Mouse (Mus musculus): ENCODE results near the gene Sumo3. TPM values are rescaled to one million over a fixed set of nuclear protein-coding genes. Genes with fewer than 3 reads are reported as not detected.

Sumo3 gene
- 10 to 100 TPM; 44.5 to 47.4 TPM for total RNA-seq (2021)
- long read RNA-seq, experiment 1, transcript Sumo3-201 (4 exons, 2,630 nt), result major isoform, 84 of 93 reads
- long read RNA-seq, experiment 1, partial matches to known transcripts, result 1 of 93 reads
- long read RNA-seq, experiment 1, other reads (novel, unspliced or antisense), result 6 of 93 reads
- long read RNA-seq, experiment 2, transcript Sumo3-201 (4 exons, 2,630 nt), result major isoform, 64 of 67 reads
- long read RNA-seq, experiment 2, partial matches to known transcripts, result 1 of 67 reads
- long read RNA-seq, experiment 2, other reads (novel, unspliced or antisense), result 1 of 67 reads

- DNase-seq (ENCODE audit: low spot score), result peak; percentile 98
Measured at GRCm38 (mm10) chr10:77605908-77606826, at the start of gene Sumo3, which contains the start of gene Gm49325. Gene Sumo3 (plus strand): TSS chr10:77606097. Gene Gm49325 (plus strand): TSS chr10:77606197.

GRCm38 (mm10) chr10:77556631-77557030 lies 49.3 kb upstream of the Sumo3 start:
- DNase-seq (ENCODE audit: low spot score), result no peak

- DNase-seq (ENCODE audit: low spot score), result no peak
Measured at GRCm38 (mm10) chr10:77557641-77558040, 48.3 kb upstream of the Sumo3 start.

- no peak for DNase-seq (ENCODE audit: low spot score)
Measured at GRCm38 (mm10) chr10:77560090-77560489, 45.8 kb upstream of the Sumo3 start.

GRCm38 (mm10) chr10:77560830-77561229 lies 45.1 kb upstream of the Sumo3 start:
- no peak for DNase-seq (ENCODE audit: low spot score)

GRCm38 (mm10) chr10:77561508-77561907 lies 44.4 kb upstream of the Sumo3 start:
- no peak for DNase-seq (ENCODE audit: low spot score)

GRCm38 (mm10) chr10:77565005-77565404 lies 40.9 kb upstream of the Sumo3 start:
- no peak for DNase-seq (ENCODE audit: low spot score)

GRCm38 (mm10) chr10:77566651-77567050 lies 39.2 kb upstream of the Sumo3 start:
- peak; percentile 91 for DNase-seq (ENCODE audit: low spot score)

GRCm38 (mm10) chr10:77569481-77569880 lies 36.4 kb upstream of the Sumo3 start:
- DNase-seq (ENCODE audit: low spot score), result no peak

- no peak for DNase-seq (ENCODE audit: low spot score)
Measured at GRCm38 (mm10) chr10:77569973-77570658, 35.8 kb upstream of the Sumo3 start.

- DNase-seq (ENCODE audit: low spot score), result no peak
Measured at GRCm38 (mm10) chr10:77572225-77572624, 33.7 kb upstream of the Sumo3 start.

GRCm38 (mm10) chr10:77573162-77573561 lies 32.7 kb upstream of the Sumo3 start:
- DNase-seq (ENCODE audit: low spot score), result no peak

- DNase-seq (ENCODE audit: low spot score), result peak; percentile 32
Measured at GRCm38 (mm10) chr10:77580027-77580920, 25.6 kb upstream of the Sumo3 start.

GRCm38 (mm10) chr10:77581023-77581407 lies 24.9 kb upstream of the Sumo3 start:
- no peak for DNase-seq (ENCODE audit: low spot score)

GRCm38 (mm10) chr10:77581408-77582284 lies 24.3 kb upstream of the Sumo3 start, which contains the start of gene Pttg1ip:
Gene Pttg1ip (plus strand): TSS chr10:77581720.
- peak; percentile 95 for DNase-seq (ENCODE audit: low spot score)

- no peak for DNase-seq (ENCODE audit: low spot score)
Measured at GRCm38 (mm10) chr10:77582285-77582618, 23.6 kb upstream of the Sumo3 start.

- peak; percentile 32 for DNase-seq (ENCODE audit: low spot score)
Measured at GRCm38 (mm10) chr10:77583795-77584422, 22.0 kb upstream of the Sumo3 start.

- no peak for DNase-seq (ENCODE audit: low spot score)
Measured at GRCm38 (mm10) chr10:77586637-77587036, 19.3 kb upstream of the Sumo3 start.

GRCm38 (mm10) chr10:77587091-77587775 lies 18.7 kb upstream of the Sumo3 start:
- DNase-seq (ENCODE audit: low spot score), result no peak
